Mouse (Mus musculus): Measurements from ENCODE around the gene B430306N03Rik.

B430306N03Rik gene

DNA sequence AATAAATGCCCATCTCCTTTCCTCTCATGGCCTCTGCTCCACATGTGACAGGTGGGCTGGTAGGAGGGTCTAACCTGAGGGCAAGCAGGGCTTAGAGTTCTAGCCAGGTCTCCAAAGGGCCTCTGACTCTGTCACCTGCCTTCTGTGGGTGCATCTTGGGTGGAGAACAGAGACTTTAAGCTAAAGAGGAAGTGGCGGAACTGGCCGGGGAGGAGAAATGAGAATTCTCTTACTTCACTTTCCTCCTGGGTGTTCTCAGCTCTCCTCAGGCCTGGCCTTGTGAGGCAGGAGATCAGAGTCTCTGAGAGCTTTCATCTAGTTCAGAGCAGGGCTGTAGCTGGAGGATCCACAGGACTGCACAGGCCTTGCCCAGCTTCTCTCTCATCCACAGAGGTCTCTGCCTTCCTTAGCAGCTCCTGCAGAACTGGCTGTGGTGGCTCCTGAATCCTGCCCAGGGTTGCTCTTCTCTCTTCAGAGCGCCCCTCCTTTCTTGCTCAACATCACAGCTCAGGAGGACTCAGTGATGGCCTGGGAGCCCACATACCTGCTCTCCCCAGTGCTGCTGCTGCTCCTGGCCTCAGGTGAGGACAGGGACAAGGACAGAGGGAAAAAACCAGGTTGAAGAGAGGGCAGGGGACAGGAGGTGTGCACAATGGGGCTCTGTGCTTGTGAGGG is at the start of gene B430306N03Rik:
TSS of gene B430306N03Rik (plus strand) at position 237 of the 675 bp plus-strand sequence.
- DNase-seq (ENCODE audit: low spot score in 2 of 2) = peak in 1 of 2 experiments; percentile 34

DNA sequence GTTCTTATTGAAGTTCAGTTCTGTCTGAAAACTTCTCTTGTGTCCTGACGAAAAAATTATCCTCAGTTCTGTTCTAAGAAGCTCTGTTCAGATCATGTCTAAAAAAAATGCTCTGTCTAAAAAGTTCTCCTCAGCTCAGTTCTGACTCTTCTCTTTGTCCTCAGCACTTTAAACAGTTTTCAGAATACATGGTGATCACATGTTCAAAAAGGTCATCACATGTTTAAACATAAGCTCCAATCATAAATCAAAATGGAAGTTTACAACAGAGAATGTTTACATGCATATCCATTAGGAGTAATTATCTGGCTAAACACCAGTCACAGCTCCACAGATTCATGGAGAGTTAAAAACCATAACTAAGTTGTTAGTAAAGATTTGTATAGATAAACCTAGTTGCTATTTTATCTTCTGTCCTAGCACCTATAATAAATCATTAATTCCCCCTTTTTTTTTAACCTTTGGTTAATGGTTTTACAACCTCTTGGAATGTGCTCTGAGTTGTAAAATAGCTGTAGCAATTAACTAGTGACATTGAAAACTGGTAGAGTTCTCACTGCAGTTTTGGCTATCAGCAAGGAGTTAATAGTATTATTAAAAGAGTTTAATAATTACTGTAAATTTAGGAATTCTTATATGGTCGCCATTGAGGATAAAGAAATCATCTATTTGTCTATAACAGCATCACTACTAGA is 49.2 kb upstream of the B430306N03Rik start:
- DNase-seq (ENCODE audit: low spot score in 2 of 2) = no peak

DNA sequence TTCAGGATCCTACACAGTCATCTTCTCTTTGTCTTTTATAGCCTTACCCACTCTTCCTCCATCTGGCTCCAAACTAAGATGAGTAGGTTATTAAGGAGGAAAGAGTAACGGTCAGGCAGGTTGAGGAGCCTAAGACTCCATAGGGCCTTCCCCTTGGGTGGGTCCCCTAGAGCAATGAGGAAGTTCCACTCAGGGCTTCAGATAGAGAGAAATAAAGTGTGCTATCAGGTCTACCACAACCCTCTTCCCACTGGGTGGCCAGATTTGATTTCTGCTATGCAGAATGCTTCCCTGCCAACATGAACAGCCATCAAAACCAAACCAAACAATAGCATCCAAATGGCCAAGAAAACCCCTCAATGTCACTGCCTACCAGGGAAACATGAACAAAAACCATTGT is 48.4 kb upstream of the B430306N03Rik start:
- no peak for DNase-seq (ENCODE audit: low spot score in 2 of 2)

DNA sequence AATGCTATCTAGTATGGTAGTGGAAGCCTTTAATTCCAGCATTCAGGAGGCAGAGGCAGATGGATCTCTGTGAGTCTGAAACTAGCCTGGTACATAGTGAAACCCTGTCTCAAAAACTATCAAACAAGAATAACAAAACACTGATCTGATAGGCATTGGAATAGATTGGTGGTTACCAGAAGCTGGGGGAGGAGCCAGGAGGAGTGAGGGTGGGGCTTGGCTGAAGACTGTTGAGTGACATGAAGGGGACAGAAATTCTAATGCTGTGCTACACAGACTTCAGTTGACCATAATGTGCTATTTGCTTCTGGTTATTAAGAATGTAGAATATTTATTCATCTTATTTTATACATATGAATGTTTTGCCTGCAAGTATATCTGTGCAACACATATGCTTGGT is 47.7 kb upstream of the B430306N03Rik start:
- no peak for DNase-seq (ENCODE audit: low spot score in 2 of 2)

DNA sequence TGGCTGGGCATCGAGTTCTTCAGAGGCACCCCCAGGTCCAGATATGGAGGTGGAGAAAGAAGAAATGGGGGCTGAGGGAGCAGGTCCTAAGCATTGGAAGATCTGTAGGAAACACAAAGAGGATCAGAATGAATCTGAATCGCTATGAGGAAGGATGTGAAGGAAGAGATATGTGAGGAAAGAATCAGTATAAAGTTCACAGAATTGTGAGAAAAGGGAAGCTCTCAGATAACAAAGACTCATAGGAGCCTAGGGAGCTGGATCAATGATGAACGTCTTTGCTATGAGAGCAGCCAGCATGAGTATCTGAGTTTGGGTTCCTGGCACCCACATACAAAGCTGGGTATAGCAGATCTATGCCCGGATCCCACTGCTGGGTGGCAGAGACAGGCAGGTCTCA is 46.1 kb upstream of the B430306N03Rik start:
- DNase-seq (ENCODE audit: low spot score in 2 of 2) = no peak

DNA sequence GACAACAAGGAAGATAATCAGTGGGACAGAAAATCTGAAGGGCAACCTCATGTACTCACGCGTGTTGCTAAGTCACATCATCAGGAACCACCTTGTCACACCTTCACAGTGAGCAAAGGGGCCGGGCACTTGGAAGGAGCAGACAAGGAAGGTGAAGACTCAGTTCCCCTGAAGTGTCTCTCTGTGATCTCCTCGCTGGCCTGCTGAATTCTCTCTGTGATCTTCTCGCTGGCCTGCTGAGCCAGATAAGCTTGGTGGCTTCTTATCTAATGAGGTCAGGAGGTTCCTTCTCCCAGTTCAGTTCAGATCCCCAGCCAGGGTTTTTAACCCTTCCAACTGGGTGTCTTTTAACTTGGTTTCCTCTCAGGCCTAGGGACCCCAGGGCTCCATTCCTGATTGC is 43.8 kb upstream of the B430306N03Rik start:
- DNase-seq (ENCODE audit: low spot score in 2 of 2) = peak; percentile 78 to 80

DNA sequence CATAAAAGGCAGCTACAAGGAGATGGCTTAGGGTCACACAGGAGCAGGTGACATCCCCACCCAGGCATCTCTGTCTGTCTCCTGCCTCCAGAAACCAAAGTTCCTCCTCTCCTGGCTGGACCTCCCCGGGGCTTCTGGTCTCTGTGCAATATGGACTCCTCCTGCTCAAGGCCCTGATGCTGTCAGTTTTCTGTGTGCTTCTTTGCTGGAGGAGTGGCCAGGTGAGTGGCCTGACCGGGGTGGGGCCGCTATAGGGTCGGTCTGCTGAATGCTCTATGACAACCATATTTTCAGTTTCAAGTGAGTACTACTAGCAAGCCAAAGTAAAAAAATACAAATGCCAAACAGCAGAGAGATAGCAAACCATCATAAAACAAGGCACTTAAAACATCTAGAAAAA is 43.3 kb upstream of the B430306N03Rik start:
- peak in 1 of 2 experiments; percentile 70 for DNase-seq (ENCODE audit: low spot score in 2 of 2)

DNA sequence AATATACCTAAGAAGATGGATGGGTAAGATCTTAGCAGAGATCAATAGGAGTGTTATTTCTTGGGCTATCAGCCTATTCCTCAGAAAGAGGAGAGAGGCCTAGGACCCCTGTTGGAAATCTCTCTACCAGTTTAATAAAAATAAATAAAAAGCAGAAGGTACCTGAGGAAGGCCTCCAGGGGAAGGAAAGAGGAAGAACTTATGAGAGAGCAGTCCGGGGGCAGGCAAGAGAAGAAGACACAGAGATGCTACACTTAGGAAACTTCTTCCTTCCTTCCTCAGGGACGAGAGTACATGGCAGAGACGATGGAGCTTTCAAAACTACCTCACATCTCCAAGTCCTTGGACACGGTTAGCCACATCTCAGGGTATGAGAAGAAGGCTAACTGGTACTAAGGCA is 41.8 kb upstream of the B430306N03Rik start:
- no peak for DNase-seq (ENCODE audit: low spot score in 2 of 2)

DNA sequence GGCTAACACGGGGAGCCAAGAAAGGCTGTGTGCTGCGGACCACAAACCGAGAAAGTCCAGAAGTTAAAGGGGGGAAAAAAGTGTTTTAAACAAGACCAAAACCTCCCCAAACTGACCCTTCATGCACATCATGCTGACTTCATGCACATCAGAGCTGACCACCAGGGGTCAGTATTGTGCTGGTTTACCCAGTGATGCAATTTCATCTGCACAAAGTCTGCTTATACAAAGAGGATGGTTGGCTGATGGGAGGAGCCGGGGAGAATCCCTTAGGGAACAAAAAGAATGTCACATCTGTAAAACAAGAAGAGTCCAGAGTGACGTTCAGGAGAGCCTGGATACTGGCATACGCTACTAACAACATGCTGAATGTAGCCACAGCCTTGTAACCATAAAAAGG is 41.1 kb upstream of the B430306N03Rik start:
- DNase-seq (ENCODE audit: low spot score in 2 of 2) = peak; percentile 85 to 95

DNA sequence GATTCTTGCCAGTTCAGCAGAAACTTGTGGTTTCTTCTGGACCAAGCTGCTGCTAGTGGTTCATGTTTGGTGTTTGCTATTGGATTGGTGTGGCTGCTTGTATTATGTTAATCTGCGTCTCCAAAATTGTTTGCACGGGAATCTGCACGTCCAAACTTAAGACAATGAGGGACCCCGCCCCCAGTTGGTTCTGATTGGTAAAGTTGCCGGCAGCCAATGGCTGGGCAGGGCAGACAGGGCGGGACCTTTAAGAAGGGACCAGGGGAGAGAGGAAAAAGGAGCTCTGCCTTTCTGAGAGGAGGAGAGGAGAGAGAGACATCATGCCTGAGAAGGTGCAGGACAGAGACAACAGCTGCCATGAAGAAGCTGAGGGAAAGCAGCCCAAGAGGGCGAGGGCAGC is 40.2 kb upstream of the B430306N03Rik start:
- DNase-seq (ENCODE audit: low spot score in 2 of 2) = no peak

DNA sequence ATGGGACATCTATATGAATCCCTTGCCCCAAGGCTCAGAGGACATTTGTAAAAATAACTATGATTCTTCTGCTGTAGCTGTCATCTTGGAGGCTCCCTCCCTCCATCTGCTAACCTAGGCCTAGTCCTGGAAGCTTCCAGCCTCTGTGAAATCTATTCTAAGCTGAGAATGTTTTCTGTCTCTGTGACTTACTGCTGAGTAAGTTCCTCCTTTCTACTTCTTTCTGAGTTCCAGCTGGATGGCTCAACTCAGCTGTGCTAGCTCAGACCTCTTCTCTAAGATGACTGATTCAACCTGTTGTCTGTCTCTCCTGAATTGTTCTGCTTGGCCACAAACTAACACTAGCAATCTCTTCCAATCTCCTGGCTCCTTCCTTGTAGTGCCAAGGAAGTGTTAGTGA is 37.6 kb upstream of the B430306N03Rik start:
- DNase-seq (ENCODE audit: low spot score in 2 of 2) = no peak

DNA sequence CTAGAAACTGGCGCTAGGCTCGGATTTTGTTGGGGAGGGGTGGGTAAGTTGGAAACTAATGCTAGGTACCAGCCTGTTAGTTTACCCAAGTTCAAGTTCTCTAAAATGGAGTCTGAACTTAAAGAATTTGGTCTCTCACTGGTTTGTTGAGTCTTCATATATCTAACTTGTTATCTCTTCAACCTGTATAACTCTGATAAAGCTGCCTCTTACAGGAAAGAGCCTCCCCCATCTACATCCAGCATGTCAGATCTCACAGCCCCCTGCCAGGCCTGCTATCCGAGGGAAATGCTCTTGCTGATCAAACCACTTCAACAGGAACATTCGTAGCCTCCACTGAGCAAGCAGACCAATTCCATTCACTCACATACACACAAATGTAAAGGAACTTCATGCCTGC is 36.9 kb upstream of the B430306N03Rik start:
- no peak for DNase-seq (ENCODE audit: low spot score in 2 of 2)

DNA sequence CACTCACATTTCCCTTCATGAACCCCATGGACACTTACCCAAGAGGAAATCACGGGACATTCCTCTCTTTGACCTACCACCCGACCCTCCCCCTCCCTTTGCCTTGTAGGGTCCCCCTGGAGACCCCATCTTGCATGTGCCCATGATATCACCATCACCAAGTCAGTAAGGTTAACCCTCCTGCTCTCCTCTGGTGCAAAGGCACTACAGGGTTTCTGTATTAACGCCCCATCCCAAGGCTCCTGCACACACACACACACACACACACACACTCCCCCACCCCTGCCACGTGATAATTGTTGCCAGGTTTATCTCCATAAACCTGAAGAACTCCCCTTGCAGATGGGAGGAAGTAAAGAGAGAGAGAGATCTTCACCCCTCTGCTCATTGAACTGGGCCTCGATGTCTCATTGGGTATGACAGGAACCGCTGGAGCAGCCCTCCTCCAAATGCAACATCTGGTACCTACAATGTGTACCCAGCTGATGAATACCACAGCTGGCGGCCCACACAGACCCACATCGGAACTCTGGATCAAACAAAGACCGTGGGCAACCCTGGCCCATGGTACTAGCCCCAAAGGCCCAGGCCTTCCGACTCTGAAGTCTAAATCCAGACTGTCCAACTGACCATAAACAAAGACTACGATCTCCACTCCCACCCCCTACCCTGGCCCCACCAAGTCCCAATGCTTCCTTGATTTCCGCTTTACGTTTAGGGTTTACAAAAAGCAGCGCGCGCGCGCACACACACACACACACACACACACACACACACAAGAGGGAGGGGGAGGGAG is 34.8 kb upstream of the B430306N03Rik start:
- DNase-seq (ENCODE audit: low spot score in 2 of 2) = no peak

DNA sequence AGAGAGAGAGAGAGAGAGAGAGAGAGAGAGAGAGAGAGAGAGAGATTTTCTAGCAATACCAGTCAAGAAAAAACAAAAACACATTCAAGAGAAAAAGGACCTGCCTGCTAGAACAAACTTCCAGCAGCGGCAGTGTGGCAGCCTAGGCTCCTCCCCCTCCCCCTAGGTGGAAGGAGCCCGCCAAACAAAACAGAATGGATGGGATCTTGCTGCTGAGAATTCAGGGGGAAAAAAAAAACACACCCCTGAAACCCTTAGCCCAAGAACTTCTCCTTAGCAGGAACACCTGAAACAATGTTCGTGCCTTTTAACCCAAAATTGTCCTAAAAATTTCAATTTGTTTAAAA is 34.2 kb upstream of the B430306N03Rik start:
- DNase-seq (ENCODE audit: low spot score in 2 of 2) = peak in 1 of 2 experiments; percentile 45

DNA sequence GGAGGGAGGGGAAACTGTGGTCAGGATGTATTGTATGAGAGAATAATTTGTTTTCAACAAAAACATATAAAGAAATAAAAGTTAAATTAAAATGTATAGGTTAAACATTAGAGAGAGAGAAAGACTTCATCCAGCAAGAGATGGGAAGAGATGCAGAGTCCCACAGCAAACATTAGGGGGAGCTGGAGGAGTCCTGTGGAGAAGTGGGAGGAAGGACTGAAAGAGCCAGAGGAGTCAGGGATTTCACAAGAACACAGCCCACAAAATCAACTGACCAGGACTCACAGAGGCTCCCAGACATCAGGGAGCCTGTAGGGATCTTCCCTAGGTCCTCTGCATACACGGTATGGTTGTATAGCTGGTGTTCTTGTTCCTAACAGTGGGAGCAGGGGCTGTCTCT is 29.2 kb upstream of the B430306N03Rik start:
- no peak for DNase-seq (ENCODE audit: low spot score in 2 of 2)

DNA sequence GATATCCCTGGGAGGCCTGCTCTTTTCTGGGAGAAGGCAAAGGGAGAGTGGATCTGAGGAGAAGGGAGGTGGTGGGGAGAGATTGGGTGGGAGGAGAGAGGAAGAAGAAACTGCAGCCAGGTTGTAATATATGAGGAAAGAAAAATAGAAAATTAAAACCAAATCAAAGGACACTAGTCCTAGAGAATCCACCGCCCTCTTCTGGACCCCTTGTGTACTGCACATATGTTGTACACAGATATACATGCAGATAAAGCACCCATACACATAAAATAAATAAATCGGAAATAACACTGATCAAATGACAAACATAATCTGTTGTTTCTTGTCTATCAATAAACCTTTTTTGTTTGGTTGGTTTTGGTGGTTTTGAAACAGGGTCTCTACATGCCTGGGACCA is 28.7 kb upstream of the B430306N03Rik start:
- DNase-seq (ENCODE audit: low spot score in 2 of 2) = peak; percentile 62 to 83

DNA sequence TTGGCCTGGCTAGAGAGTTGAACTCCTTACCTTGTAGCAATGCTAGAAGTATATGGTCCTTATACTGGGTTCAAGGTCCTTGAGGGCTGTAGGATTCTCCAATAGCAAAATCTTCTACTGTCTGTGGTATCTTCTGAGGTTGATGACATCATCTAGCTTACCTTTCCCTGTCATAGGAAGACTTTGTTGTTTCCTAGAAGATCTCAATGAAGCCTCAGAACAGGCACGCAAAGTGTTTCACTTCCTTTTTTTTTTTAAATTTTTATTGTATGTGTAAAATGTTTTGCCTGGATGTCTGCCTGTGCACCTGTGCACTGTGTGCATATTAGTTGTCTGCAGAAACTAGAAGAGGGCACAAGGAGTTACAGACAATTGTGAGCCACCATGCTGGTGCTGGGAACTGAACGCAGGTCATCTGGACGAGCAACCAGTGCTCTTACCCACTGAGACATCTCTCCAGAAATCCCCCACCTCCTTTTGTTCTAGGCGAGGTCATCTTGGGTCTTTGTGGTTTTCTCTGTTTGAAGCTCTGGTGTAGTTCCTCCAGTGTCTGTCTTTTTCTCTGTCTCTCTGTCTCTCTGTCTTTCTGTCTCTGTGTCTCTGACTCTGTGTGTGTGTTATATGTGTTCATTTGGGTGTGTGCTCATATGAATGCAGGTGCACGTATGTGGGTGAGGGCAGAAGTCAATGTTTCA is 22.3 kb upstream of the B430306N03Rik start:
- DNase-seq (ENCODE audit: low spot score in 2 of 2) = no peak

DNA sequence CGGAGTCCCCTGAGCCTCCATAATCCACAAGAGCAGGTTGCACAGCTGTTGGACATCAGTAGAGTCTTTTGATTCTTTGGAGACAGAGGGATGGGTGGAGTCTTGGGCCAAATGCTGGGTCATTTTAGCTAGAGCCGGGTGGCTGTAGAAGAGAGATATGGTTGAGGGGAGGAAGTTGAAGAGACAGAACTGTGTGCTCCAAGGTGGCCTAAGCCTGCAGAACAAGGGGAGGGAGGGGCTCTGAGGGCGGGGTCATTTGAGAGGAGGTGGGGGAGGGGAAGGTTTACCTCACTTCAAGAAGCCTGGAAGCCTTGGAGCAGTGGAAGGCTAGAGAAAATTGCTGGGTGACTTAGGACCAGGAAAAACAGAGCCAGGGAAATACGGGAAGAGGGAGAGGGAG is 16.7 kb upstream of the B430306N03Rik start, which contains the start of gene Treml2:
TSS of gene Treml2 (plus strand) at position 296 of the 400 bp plus-strand sequence.
- peak in 1 of 2 experiments; percentile 47 for DNase-seq (ENCODE audit: low spot score in 2 of 2)

DNA sequence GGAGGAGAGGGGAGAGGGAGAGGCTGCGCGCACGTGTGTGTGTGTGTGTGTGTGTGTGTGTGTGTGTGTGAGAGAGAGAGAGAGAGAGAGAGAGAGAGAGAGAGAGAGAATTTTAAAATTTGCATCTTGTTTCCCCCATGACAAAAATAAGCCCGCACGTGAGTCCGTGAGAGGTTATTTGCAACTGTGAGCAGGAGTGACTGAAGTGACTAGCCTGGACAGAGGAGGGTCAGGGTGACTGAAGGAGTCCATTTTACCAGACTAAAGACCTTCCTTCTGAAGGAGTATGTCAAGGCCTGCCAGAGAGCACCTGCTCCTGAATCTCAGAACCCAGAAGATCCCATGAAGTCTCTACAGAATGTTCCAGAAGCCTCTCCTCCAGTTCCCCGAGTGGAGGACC is 16.2 kb upstream of the B430306N03Rik start:
- DNase-seq (ENCODE audit: low spot score in 2 of 2) = peak in 1 of 2 experiments; percentile 49

DNA sequence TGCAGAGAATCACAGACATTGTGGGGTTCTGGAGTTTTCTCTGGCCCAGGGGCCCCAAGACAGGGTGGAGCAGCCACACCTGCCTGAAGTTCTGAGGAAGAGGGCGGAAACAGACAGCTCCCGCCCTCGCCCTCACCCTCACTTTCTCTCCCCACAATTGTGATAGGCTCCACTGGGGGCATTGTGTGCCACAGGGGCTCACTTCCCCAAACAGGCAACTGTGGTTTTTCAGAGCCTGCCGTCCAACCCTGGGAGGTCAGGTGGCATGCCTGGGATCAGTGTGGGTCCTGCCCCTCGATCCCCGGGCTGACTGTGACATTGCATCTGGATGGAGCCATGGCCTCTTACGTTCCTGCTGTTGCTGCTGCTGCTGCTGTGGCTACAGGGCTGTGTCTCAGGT is 15.7 kb upstream of the B430306N03Rik start:
- peak; percentile 74 to 85 for DNase-seq (ENCODE audit: low spot score in 2 of 2)

DNA sequence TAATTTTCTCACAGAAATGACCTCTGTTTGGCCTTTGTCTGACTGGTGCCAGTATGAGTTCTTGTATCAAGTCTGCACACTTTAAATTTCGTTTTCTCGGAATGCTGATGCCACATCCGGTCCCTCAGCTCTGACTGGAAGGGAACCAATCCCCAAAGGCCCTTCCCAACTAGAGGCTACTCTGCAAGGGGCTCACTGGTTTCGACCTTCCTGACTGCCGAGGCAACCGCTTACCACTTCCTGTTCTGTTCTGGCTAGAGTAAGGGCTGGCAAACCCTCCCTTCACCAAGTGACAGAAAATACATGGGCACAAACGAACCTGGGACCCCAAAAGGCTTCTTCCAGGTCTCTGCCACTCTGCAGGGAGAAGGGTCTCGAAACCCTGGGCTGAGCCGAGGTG is 15.1 kb upstream of the B430306N03Rik start:
- peak; percentile 53 to 72 for DNase-seq (ENCODE audit: low spot score in 2 of 2)

DNA sequence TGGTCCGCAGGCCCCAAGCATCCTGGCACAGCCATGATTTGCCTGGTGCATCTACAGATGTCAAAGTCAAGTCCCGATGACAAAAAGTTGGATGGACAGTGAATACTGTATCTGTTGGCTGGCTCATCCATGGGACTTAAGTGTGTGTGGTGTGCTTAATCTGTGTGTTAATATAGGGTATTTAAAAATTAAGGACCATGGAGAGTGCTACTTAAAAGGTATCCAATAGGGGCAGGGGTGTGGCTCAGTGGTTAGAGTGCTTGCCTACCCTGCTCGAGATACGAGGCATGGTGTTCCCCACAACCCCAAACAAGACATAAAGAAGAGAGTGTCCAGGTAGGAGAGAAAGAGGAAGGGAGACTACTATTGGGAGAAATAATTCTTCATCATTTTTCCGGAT is 14.1 kb upstream of the B430306N03Rik start:
- no peak for DNase-seq (ENCODE audit: low spot score in 2 of 2)
